Mouse (Mus musculus): ENCODE results near the gene Usp46.
"Not testable (repeated sequence)": the region's sequence is repeated elsewhere in the genome, so short reads cannot be mapped to it uniquely, and the experiment has no call there.

Gene Usp46

DNA sequence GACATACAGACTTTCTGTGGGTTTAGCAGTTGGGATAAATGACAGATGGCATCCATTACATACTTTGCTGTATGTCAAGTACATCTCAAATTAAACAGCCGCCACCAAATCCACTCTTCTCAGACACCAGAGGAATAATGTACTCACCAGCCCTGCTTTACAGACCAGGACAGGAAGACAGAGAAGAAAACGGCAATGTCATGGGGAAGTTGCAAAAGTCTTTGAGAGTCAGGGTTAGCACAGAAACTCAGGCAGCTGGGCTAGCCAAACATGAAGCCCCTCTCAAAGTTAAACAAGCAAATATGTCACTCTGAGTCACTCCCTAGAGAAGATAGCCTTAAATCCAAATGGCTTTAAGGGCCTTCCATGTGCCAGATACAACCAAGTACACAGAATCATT lies 40.0 kb downstream of the Usp46 start:
- DNase-seq (ENCODE audit: low spot score in 2 of 2), result no peak

DNA sequence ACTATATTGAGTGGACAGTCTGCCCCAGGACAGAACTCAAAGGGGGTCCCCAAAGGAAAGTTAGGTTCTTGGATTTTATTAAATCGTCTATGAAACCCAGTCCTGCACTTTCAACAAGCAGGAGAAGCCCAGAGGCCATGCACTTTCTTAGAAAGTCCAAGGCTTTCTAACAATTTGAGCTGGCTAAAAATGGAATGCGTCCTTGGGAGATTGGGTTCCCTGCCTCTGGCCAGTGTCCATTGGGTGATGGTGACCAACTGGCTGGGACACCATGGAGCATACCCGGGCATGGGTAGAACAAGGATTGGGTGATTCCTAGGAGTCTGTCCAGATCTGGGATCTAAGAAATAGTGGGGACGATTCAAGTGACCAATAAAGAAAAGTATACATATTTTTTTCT lies 47.7 kb downstream of the Usp46 start:
- DNase-seq (ENCODE audit: low spot score in 2 of 2), result no peak

DNA sequence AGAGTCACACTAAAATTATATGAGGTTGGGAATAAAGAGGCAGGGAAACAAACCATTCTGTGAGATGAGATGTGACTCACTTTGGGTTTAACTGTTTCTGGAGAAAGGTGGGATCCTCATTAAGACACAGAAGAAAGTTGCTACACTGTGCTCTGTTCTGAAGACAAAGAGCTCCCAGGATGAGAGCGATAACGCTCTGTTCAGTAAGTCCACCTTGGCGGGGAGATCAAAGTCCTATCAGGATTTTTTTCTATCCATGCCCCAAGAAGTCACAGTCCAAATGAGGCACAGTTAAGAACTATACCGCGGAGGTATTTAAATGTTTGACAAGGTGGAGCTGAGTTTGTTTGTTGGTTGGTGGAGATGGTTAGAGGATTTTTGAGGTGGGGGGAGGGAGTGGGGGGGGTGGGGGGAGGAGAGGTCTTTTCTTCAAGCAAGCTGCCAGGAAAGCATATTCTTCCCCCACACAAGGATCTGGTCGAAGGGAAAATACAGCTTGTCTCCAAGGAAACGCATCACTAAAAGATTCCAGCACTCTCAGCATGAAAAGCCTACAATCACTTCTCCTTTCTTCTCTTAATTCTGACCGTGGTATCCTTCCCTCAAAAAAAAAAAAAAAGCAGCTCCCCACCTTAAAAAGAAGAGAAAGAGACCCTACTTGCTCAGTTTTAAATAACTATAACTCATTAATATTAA lies 49.2 kb downstream of the Usp46 start:
- no peak for DNase-seq (ENCODE audit: low spot score in 2 of 2)

DNA sequence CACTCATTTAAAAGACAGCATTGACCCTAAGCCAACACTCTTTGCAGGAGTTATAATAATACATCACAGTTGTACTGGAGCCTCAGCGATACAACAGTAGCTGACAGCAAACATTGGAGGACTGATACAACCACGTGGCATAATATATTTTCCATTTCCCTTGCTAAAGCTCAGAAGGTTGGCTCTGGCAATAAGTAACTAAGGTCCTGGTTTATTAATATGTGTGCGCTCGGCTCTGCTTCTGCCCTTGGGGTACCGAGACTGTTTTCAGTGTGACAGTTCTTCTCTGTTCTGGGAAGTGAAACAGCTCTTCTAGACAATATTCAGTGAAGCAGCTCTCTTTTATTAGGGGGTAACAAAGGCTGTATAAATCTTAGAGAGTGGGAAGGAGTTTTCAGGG lies 50.7 kb downstream of the Usp46 start:
- DNase-seq (ENCODE audit: low spot score in 2 of 2), result no peak

DNA sequence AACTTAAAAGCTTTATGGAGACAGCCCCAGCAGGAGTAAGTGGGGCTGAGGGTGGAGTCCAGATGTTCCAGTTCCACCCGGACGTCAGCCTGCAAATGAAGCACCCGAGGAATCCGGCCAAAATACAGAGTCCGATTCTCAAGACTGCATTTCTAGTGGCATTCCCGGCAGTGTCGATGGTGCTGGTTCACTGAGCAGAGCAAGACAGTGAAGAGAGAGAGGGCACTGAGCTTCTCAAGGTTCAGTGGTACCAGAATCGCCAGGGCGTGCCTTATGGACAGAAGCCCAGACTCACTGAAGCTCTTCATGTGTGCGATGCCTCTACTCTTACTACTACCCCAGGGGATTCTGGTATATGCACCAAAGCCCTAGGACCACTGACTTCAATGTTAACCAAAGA lies 56.6 kb downstream of the Usp46 start:
- no peak for DNase-seq (ENCODE audit: low spot score in 2 of 2)

DNA sequence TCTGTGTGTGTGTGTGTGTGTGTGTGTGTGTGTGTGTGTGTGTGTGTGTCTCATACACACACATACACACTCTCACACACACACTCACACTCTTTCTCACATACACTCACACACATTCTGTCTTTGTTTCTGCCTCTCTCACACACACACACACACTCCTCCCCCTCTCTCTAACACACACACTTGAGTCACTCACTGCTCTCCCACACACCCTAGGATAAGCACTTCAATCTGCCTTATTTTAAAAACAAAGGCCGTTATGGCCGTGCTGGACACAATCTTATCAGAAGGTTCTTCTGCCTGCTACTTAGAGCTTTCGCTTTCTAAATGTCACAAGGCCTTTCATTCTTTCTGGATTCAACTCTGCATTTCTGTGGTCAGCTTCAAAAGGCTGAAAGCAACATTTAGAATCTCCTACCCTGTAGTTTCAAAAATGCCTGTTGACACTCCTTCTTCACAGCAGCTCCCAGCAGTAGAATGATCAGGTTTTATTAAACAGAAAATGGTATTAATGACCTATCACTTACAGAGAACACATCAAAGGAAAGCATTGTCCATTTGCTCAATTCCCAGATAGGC lies 60.6 kb downstream of the Usp46 start:
- DNase-seq (ENCODE audit: low spot score in 2 of 2), result no peak

DNA sequence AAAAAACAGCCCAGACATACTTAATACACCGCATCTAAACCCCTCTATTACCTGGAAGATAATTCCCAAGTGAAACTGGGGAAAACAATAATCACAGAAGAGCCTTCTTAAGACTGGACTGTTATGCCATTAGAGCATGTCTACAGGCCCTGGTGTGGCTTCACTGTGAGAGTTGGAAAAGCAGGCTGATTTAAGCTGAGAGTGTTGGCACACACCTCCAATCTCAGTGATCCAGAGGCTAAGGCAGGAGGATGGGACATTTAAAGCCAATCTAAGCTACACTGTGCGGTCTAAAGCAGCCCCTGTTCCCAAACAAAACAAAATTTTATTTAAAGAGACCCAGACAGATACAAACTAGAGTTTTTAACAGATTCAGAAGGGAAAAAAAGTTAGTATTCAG lies 62.3 kb downstream of the Usp46 start:
- DNase-seq (ENCODE audit: low spot score in 2 of 2), result no peak

DNA sequence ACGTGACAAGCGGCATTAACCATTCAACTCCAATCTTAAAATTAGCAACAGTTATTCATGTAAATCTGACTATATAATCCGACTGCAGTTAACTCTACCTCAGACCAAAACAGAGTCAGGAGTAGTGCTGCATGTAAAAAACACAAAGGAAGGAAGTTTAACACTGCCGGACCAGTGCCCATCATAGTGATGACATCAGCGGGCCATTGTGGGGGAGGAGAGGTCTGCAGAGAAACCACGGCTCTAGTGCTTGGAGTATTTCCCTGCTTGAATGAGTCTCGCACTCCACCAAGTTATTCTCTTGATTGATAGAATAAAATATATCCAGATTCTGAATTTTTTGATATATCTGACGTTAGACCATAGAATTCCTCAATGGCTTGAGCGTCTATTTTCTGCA lies 66.5 kb downstream of the Usp46 start:
- DNase-seq (ENCODE audit: low spot score in 2 of 2), result no peak

DNA sequence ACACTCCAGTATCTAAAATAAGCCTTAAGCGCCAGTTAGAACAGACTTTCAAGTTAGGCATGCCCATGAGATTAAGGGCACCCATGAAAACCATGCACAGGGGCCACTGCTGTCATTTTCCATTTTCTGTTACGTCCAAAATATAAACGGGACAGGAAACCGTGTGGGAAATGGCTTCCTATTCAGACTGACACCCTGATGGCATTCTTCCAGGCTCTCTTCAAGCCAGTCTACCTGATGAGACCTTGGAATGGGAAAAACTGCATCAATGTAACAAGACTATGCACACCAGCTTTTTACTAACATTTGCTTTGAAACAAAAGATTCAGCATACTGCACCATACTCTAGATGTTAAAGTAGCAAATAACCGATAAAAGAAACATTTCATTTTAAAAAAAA lies 69.3 kb downstream of the Usp46 start:
- no peak for DNase-seq (ENCODE audit: low spot score in 2 of 2)

DNA sequence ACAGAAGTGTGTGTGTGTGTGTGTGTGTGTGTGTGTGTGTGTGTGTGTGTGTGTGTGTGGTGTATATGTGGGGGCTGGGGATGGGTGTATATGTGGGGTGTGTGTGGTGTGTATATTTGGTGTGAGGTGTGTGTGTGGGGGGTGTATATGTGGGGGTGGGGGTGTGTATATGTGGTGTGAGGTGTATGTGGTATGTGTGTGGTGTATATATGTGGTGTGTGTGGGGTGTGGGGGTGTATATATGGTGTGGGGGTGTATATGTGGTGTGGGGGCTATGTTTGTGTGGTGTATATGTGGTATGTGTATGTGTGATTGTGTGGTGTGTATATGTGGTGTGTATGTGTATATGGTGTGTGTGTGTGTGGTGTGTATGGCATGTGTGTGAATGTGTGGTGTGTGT lies 73.4 kb downstream of the Usp46 start:
- no peak for DNase-seq (ENCODE audit: low spot score in 2 of 2)

DNA sequence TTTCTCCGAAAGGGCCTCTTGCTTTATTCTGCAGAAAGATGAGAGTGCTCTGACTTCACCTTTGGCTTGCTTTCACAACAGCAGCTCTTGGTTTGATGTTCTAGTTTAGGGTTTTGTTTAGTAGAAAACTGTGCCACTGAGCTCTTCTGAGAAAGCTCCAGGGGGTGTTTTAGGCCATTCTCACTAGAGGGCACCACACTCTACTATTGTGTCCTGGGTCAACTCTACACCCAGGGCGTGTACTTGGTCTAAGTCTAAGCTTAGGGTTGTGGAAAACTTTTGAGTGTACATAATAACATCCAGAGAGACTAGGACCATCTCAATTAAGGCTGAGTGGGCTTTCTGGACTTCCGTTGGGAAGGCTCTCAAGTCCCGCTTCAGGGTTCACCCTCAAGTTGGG lies 74.7 kb downstream of the Usp46 start:
- DNase-seq (ENCODE audit: low spot score in 2 of 2), result no peak

DNA sequence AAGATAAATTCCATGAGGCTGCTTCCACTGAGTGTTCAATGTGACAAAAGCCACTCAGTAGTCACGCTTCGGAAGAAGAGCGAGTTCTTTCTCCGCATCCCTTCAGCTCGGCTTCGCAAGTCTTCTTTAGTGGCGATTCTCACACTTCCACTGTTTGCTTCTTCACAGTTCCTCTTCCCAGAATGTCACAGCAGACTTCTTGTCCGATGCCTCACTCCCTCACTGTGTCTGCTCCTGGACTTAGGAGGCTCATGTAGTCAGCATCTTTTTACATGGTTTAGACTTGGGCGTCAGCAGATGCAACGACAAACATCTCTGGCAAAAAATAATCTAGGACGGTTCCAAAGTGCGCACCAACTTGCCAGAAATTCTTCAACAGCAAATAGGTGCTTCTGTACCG lies 75.9 kb downstream of the Usp46 start:
- DNase-seq (ENCODE audit: low spot score in 2 of 2), result no peak

DNA sequence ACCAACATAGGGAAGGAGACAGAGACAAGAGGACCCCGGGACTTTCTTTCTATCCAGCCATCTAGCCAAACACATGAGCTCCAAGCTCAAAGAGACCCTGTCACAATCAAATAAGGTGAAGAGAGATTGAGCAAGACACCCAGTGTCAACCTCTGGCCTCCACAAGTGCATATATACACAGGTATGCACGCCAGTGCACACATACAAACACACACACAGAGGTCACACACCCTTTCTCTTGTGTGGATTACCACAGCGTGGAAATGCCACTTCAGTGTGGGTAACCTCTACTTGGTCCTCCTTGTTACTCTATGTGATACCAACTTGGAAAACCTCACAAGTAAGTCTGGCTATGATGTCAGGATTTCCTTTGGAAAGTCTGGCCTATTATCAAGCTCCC lies 78.7 kb downstream of the Usp46 start:
- no peak for DNase-seq (ENCODE audit: low spot score in 2 of 2)

DNA sequence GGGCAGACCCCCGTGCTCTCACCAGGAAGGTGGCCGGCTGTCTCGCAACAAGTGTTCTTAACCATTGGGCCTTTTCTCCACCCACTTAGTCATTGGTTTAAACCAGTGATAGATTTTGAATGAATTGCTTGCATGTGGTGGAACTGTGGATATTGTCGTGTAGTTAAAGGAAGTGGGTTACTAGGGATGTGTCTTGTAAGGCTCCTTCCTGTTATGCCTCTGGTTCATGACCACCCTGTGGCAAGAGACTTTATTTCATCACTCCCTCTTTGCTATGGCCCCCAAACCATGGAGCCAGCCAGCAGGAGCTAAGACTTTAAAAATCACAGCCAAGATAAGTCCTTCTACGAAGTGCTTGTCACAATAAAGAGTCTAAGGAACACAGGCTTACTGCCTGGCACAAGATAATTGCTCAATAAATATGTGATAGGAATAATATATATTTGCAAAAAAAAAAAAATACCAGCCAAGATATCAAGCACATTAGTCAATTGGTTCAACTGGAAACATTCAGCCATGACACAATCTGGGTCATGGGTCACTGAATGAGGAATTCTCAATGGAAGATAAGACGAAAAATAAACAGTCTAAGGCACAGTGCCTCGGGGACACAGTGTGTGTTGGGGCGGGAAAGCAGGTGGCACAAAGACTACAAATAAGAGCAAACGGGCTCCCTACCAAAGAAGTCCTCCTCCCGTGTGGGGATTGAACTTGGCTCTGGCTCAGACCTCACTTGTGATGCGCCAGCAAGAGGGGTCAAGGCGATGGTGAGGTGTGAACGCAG lies 80.3 kb downstream of the Usp46 start:
- DNase-seq (ENCODE audit: low spot score in 2 of 2), result no peak

DNA sequence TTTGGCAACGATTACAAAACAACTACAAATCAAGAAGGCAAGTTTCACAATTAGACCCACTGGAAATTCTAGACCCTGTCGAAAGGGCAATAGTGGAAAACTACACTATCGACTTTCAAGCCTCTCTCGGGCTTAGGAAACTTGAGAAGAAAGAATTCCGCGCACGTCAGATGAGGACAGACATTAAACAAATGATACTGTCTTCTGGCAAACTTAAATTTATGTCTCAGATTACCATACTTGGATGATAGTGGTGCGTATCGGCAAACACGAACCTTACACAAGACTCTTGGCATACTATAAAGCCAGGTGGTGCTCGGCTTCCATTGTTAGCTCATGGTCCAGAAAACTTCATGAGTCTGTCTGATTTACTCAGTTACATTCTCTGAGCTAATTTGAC lies 90.8 kb downstream of the Usp46 start:
- DNase-seq (ENCODE audit: low spot score in 2 of 2), result no peak

DNA sequence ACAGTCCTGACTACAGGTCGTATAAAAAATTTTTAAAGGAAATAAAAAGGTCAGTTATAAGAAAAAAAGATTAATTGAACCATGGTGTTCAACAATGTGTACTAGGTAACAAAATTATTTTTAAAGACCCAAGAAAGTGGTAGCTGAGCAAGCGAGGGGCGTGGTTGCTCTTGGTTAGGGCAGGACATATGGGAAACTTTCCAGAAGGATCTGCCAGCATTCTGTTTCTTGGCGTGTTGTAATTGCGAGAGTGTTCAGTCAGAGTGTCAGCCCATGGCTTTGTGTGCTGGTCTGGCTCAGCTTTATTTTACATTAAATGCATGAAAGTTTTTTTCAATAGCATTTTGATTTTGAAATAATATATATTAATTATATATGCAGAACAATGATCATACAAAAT lies 96.5 kb downstream of the Usp46 start:
- no peak for DNase-seq (ENCODE audit: low spot score in 2 of 2)

DNA sequence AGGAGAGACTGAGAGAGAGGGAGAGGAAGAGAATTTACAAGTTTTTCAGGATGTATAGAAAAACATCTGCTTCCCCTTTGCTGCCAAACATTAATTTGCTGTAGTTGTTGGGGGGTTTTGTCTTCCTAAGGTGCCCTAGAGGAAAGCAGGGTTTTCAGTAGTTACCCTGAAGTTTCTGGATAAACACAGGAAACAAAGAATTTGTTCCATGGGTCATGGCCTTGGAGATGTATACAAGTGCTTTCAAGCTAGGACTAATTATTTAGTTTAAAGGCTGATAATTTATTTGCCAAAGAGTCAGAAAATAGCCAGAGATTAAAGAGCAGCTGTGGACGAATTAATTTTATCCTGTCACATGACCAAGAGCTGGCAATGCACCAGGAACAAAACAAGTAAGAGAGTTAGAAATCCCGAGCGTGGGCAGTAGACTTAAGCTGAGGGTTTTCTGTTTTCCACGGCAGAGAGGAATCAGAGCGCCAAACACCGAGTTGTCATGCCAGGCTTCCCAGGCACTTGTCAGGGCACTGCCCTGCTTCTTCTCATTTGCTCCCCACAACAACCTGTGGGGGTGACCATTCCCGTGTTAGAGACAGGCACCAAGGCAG lies 98.1 kb downstream of the Usp46 start:
- DNase-seq (ENCODE audit: low spot score in 2 of 2), result peak; percentile 45 to 59

DNA sequence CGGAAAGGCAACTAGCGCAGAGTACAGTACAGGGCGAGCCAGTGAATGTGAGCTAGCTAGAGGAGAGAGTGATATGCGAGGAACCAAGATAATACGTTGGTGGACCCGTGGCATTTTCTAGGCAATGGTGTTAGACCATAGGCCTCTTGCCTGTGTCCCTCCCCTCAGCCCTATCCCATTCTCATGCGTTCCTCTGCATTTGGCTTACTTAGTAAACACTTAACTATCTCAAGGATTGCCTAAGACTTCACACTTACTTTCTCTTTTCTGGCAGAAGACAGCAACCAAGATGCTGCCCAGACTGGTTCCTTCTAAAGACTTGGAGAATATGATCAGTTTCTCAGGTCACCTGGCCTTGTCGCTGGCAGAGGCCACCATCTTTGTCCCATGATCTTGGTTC lies 98.9 kb downstream of the Usp46 start:
- no peak for DNase-seq (ENCODE audit: low spot score in 2 of 2)

DNA sequence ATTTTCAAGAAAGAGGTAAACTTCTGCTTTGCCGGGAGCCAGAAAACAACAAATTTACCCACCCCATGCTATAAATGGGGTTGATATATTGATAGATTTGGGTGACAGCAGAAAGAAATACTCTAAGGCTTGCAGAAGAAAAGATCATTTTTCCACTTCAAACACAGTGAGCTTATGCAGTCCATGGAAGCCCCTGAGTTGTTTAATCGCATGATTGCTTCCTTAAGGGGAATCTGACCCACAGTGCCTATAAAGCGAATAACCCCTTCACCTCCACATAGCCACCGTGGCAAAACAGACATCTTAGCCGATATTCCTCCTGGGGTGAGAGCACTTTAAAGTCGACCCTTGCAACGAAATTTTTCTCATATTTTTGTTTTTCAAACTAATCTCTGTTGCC lies 108.5 kb downstream of the Usp46 start:
- DNase-seq (ENCODE audit: low spot score in 2 of 2), result no peak

DNA sequence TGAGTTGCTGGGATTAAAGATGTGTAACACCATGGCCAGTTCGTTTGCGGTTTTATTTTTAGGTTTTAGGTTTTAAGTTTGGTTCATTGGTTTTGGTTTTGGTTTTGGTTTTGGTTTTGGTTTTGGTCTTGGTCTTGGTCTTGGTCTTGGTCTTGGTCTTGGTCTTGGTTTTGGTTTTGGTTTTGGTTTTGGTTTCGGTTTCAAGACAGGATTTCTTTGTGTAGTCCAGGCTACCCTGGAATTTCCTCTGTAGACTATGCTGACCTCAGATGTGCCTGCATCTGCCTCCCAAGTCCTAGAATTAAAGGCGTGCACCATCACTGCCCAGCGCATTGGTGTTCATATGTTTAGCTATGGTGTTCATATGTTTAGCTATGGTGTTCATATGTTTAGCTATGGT lies 109.6 kb downstream of the Usp46 start:
- not testable (repeated sequence) for DNase-seq (ENCODE audit: low spot score in 2 of 2)

DNA sequence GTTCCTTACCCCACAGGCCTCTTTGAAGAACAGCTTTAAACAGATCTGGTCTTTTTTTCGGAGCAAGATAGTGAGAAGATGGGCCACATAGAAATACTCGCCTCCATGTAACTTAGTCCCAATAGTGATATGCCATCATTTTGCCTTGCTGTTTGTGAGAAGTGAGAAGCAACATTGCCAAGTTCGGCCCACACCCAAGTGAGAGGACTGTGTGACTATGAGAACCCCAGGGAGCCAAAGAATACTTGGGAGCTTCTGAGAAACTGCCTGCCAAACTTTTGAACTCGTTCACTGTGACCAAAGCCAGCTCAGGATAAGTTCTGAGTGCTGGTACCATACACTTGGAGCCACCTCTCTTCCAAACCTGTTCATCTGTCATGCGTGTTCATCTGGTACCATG lies 110.1 kb downstream of the Usp46 start:
- DNase-seq (ENCODE audit: low spot score in 2 of 2), result peak in 1 of 2 experiments; percentile 22

DNA sequence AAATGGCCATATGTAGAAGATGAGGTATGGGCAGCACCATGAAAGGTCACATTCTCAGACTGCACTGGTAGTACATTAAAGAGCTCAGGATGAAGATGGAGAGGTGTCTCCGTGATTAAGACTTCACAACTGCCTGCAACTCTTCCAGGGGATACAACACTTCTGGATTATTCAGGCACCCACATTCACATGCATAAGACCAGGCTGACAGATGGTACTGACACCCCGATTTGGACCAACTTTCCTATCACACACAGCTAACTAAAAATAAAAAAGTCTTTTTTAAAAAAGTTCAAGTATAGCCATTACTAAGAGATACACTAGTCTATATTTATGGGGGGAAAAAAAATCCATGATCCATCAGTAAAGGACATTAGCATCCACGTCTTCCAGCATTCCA lies 112.5 kb downstream of the Usp46 start:
- peak in 1 of 2 experiments; percentile 15 for DNase-seq (ENCODE audit: low spot score in 2 of 2)

DNA sequence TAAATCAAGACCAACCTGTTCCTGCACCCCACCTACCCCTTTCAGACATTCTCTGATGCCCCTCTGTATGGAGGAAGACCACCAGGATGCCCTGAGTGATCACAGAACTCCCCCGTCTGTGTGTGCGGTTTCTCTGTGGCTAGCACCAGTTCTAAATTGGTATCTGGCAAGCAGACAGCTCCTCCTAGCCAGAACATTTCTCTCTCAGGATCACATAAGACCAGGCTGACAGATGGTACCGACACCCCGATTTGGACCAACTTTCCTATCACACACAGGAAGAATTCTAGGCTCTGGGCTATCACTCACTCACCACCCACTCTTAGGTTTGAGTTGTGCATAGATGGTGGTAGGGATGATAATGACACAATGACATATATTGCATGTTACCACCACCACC lies 113.2 kb downstream of the Usp46 start:
- peak in 1 of 2 experiments; percentile 62 for DNase-seq (ENCODE audit: low spot score in 2 of 2)
